Mouse (Mus musculus): Measurements from ENCODE around the gene Cat. TPM values are rescaled to one million over a fixed set of nuclear protein-coding genes. Genes with fewer than 3 reads are reported as not detected.

Gene Cat
- polyA plus RNA-seq, 1 experiment from 2014 or later, result 101 TPM

DNA sequence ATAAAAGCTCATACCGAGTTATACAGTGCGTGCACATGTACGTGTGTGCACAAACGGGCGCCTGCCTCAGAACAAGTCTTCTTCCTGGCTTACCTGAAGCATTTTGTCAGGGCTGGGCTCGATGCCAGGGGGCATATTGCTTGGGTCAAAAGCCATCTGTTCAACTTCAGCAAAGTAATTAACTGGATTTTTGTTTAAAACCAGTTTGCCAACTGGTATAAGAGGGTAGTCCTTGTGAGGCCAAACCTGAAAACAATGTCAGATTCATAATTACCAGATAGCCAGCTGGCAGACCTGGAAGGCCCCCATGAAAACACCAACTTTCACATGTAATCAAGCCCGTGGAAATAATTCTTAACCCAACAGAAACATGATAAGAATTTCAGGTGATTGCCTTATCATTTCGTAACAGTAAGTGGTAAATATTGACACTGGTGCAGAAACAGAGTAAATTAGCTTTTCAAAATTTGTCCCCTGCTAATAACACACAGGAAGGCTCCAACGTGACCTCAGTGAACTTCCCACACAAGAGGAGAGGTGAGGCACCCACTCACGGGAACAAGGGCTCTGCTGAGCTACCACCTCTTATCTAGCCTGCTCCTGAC is 17.9 kb downstream of the Cat start:
- Histone ChIP-seq H3K4me1 (replicated peaks) (no peaks in the 10 kb centered on the region), H3K9me3 (no peaks in the 10 kb centered on the region), H3K4me3 (no peak overlapping the region), H3K27ac (no peak overlapping the region), H3K36me3 (peaks cover 86% of the 10 kb centered on the region), H3K27me3 (ENCODE audit: insufficient read depth, poor library complexity, severe bottlenecking) (no peaks in the 10 kb centered on the region)
- WGBS, result 92% methylated on average over 10 of the region's 10 CpGs
- DNase-seq (ENCODE audit: low spot score), result no peak

DNA sequence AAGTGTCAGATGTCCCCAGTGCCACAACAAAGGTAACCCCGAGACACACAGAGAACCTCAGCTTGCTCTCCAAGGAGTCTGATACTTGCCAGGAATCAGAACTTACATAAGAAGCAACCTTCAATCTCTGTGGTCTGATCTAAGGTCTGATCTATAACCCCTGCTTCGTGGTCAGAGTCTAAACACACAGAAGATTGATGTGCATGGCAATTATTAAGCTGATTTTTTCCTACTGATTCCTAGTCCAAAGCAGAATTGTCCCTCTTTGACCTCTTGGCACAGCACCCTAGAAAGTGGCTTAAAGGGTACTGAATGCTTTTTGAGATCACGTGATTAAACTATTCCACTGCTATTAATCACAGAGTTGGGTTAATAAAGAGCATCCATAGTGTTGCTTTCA is 18.7 kb downstream of the Cat start:
- Histone ChIP-seq H3K4me1 (replicated peaks) (0 out of 2 replicates have a peak, but pooled peaks cover under 1% of the 10 kb centered on the region), H3K27ac (no peak overlapping the region), H3K36me3 (peaks cover 88% of the 10 kb centered on the region), H3K9me3 (no peaks in the 10 kb centered on the region), H3K4me3 (no peak overlapping the region), H3K27me3 (ENCODE audit: insufficient read depth, poor library complexity, severe bottlenecking) (no peaks in the 10 kb centered on the region)
- WGBS, result 83% methylated on average over 3 of the region's 3 CpGs
- DNase-seq (ENCODE audit: low spot score), result no peak

DNA sequence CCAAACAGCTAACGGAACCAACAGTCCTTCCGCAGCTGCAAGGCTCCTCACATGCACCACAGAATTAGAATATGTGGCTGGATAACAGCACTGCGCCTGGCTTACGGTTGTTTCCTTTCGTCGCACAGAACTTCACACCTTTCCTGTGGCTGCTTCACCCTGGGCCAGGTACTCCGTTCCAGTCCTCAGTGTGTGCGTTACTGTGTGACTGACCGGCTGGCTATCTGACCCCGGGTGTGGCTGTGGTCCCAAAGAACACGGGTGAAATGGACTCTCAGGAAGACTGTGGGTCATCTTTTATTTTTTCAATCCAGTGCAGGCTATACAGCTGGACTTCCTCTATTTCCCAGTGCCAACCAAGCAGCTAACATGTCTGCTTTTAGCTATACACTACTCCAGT is 19.5 kb downstream of the Cat start:
- Histone ChIP-seq H3K4me3 (no peak overlapping the region), H3K4me1 (replicated peaks) (0 out of 2 replicates have a peak, but pooled peaks cover 3% of the 10 kb centered on the region), H3K9me3 (no peaks in the 10 kb centered on the region), H3K27ac (no peak overlapping the region), H3K27me3 (ENCODE audit: insufficient read depth, poor library complexity, severe bottlenecking) (no peaks in the 10 kb centered on the region), H3K36me3 (peaks cover 87% of the 10 kb centered on the region)
- DNase-seq (ENCODE audit: low spot score), result no peak
- 94% methylated on average over 11 of the region's 11 CpGs for WGBS

DNA sequence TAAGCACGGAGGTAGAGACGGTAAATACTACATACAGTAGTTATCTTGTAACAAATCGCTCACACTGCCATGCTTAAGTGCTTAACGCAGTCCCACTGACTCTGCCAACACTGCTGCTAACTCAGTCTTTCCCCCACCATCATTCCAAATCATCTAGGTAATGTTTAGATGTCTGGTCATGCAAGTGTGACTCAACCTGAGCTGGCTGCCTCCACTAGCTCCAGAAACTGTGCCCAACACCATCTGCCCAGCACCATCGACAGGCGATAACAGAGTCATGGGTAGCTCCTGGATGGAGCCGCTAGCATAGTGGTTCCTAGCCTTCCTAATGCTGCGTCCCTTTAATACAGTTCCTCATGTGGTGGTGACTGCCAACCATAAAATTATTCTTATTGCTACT is 20.4 kb downstream of the Cat start:
- Histone ChIP-seq H3K4me3 (no peak overlapping the region), H3K27me3 (ENCODE audit: insufficient read depth, poor library complexity, severe bottlenecking) (no peaks in the 10 kb centered on the region), H3K36me3 (peaks cover 87% of the 10 kb centered on the region), H3K4me1 (replicated peaks) (0 out of 2 replicates have a peak, but pooled peaks cover 3% of the 10 kb centered on the region), H3K27ac (no peak overlapping the region), H3K9me3 (no peaks in the 10 kb centered on the region)
- DNase-seq (ENCODE audit: low spot score), result no peak
- WGBS, result 97% methylated on average over 8 of the region's 8 CpGs

- Histone ChIP-seq H3K36me3 (peaks cover 95% of the 10 kb centered on the region), H3K4me1 (replicated peaks) (0 out of 2 replicates have a peak, but pooled peaks cover 3% of the 10 kb centered on the region), H3K9me3 (no peaks in the 10 kb centered on the region), H3K4me3 (no peak overlapping the region), H3K27ac (no peak overlapping the region), H3K27me3 (ENCODE audit: insufficient read depth, poor library complexity, severe bottlenecking) (no peaks in the 10 kb centered on the region)
- no peak for DNase-seq (ENCODE audit: low spot score)
- 90% methylated on average over 5 of the region's 5 CpGs for WGBS
Observed at GRCm38 (mm10) chr2:103462746-103463145, 22.2 kb downstream of the Cat start.

DNA sequence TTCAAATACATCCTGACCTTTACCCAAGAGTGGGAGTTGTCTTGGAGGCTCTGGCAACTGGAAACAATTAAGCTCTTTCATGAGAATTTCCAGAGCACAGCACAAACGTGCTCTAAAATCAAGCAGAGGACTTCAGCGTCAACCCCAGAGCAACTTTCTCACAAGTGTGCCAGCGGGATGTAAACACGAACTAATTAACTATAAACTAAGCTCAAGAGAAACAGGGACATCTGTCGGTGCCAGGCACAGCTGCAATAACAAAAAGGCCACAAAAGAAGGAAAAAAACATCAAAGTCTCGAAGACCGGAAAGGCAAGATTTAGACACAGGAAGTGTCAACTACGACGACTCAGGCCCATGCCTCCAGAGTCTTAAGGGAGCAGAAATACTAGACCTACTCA is 23.2 kb downstream of the Cat start:
- Histone ChIP-seq H3K27me3 (ENCODE audit: insufficient read depth, poor library complexity, severe bottlenecking) (no peaks in the 10 kb centered on the region), H3K4me1 (replicated peaks) (0 out of 2 replicates have a peak, but pooled peaks cover 3% of the 10 kb centered on the region), H3K27ac (no peak overlapping the region), H3K4me3 (no peak overlapping the region), H3K9me3 (no peaks in the 10 kb centered on the region), H3K36me3 (peaks cover 92% of the 10 kb centered on the region)
- 56% methylated on average over 9 of the region's 9 CpGs for WGBS
- peak; percentile 31 for DNase-seq (ENCODE audit: low spot score)

DNA sequence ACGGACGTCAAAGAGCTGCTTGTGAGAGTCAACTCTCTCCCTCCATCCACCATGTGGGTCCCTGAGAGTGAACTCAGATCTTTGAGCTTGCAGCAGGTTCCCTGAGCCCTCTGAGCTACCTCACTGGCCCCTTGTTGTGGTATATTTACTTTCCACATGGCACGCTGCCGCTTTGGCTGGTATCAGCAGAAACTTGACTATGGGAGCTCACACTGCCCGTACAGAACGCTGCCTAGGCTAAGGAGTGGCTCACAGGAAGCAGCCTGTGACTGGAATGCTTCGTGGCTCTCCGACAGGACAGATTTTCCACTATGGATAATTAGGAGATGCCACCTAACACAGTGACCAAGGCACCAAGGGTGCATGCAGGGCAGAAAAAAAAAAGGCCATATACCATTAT is 23.8 kb downstream of the Cat start:
- Histone ChIP-seq H3K9me3 (no peaks in the 10 kb centered on the region), H3K27ac (peak overlapping the region; percentile 64; the same call in 1 of the 2 replicates), H3K36me3 (peaks cover 91% of the 10 kb centered on the region), H3K4me3 (no peak overlapping the region), H3K4me1 (replicated peaks) (0 out of 2 replicates have a peak, but pooled peaks cover 3% of the 10 kb centered on the region), H3K27me3 (ENCODE audit: insufficient read depth, poor library complexity, severe bottlenecking) (no peaks in the 10 kb centered on the region)
- DNase-seq (ENCODE audit: low spot score), result no peak
- 81% methylated on average over 8 of the region's 8 CpGs for WGBS

DNA sequence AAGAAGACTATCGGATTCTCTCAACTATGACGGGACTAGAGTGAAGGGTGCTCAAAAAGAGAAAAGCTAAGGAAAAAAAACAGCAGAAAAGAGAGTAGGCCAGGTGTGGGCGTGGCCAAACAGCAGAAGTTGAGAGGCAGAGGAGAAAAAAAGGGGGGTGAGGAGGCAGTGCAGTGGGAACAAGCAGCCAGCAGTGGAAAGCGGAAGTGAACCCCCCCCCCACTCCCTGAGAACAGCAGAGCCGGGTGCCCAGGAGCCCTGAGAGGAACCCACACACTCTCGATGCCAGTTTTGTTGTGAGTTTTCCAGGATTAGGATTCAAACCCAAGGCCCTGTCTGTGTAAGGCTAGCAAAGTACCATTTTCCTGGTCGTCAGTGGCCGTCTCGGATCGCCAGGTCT is 25.9 kb downstream of the Cat start:
- Histone ChIP-seq H3K27ac (no peak overlapping the region), H3K4me1 (replicated peaks) (0 out of 2 replicates have a peak, but pooled peaks cover 3% of the 10 kb centered on the region), H3K36me3 (peaks cover 94% of the 10 kb centered on the region), H3K9me3 (no peaks in the 10 kb centered on the region), H3K27me3 (ENCODE audit: insufficient read depth, poor library complexity, severe bottlenecking) (no peaks in the 10 kb centered on the region), H3K4me3 (no peak overlapping the region)
- no peak for DNase-seq (ENCODE audit: low spot score)
- WGBS, result 94% methylated on average over 10 of the region's 10 CpGs

DNA sequence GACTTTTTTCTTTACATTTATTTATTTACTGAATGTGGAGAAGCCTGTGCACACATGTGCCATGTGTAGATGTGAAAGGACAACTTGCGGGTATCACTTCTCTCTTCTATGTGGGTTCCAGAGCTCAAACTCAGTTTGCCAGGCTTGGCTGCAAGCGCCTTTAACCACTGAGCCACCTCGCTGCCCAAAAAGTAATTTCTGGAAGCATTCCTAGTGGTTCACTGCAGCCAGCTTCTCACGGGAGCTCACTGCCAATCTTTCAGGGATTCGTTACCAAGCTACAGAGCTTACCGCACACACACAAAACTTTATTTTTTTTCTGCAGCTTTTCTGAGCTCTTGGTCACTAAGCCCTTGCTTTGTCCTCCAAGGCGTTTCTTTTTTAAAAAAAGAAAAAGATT is 27.3 kb downstream of the Cat start:
- no peak for DNase-seq (ENCODE audit: low spot score)
- Histone ChIP-seq H3K27me3 (ENCODE audit: insufficient read depth, poor library complexity, severe bottlenecking) (no peaks in the 10 kb centered on the region), H3K36me3 (peaks cover 94% of the 10 kb centered on the region), H3K27ac (no peak overlapping the region), H3K4me3 (no peak overlapping the region), H3K9me3 (no peaks in the 10 kb centered on the region), H3K4me1 (replicated peaks) (0 out of 2 replicates have a peak, but pooled peaks cover 3% of the 10 kb centered on the region)
- WGBS, result 92% methylated on average over 7 of the region's 7 CpGs

DNA sequence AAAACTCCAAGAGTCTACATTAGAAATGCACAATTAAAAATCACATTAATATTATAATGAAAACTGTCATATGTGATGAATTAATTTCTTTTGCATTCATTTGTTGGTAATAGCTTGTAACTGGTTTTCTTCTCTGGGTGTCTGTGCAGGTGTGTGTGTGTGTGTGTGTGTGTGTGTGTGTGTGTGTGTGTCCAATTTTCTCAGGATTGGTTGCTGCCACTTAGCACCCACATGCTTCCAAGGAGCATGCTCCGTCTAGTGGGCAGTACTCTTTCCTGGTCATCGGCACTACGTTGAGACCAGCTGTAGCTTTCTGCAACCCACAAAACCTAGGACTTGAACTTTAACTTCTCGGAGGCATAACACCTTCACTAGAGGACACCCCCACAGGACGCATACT is 27.9 kb downstream of the Cat start:
- H3K4me3 ChIP-seq, result no peak overlapping the region
- H3K4me1 ChIP-seq (replicated peaks), result 0 out of 2 replicates have a peak, but pooled peaks cover 3% of the 10 kb centered on the region
- H3K27me3 ChIP-seq (ENCODE audit: insufficient read depth, poor library complexity, severe bottlenecking), result no peaks in the 10 kb centered on the region
- WGBS, result 88% methylated on average over 5 of the region's 5 CpGs
- H3K9me3 ChIP-seq, result no peaks in the 10 kb centered on the region
- peaks cover 91% of the 10 kb centered on the region for H3K36me3 ChIP-seq
- DNase-seq (ENCODE audit: low spot score), result no peak
- no peak overlapping the region for H3K27ac ChIP-seq

- Histone ChIP-seq H3K4me3 (no peak overlapping the region), H3K4me1 (replicated peaks) (0 out of 2 replicates have a peak, but pooled peaks cover 3% of the 10 kb centered on the region), H3K9me3 (no peaks in the 10 kb centered on the region), H3K27ac (no peak overlapping the region), H3K27me3 (ENCODE audit: insufficient read depth, poor library complexity, severe bottlenecking) (no peaks in the 10 kb centered on the region), H3K36me3 (peaks cover 87% of the 10 kb centered on the region)
- peak; percentile 80 for DNase-seq (ENCODE audit: low spot score)
- WGBS, result 32% methylated on average over 10 of the region's 10 CpGs
Observed at GRCm38 (mm10) chr2:103456646-103457045, 28.3 kb downstream of the Cat start.

- H3K36me3 ChIP-seq, result peaks cover 81% of the 10 kb centered on the region
Observed at GRCm38 (mm10) chr2:103455748-103456147, 29.2 kb downstream of the Cat start.

GRCm38 (mm10) chr2:103452550-103452949 is 32.4 kb downstream of the Cat start:
- no peak for DNase-seq (ENCODE audit: low spot score)
- H3K27me3 ChIP-seq (ENCODE audit: insufficient read depth, poor library complexity, severe bottlenecking), result no peaks in the 10 kb centered on the region
- peaks cover 5% of the 10 kb centered on the region; the same call in 1 of the 2 replicates for H3K4me1 ChIP-seq (replicated peaks)
- H3K4me3 ChIP-seq, result no peak overlapping the region
- WGBS, result 87% methylated on average over 5 of the region's 5 CpGs
- no peaks in the 10 kb centered on the region for H3K9me3 ChIP-seq
- peaks cover 49% of the 10 kb centered on the region for H3K36me3 ChIP-seq
- no peak overlapping the region for H3K27ac ChIP-seq

More at GRCm38 (mm10) chr2:103455748-103456147, 29.2 kb downstream of the Cat start:
- Histone ChIP-seq H3K9me3 (no peaks in the 10 kb centered on the region), H3K4me3 (no peak overlapping the region), H3K4me1 (replicated peaks) (no peaks in the 10 kb centered on the region), H3K27me3 (ENCODE audit: insufficient read depth, poor library complexity, severe bottlenecking) (no peaks in the 10 kb centered on the region), H3K27ac (no peak overlapping the region)
- 97% methylated on average over 7 of the region's 7 CpGs for WGBS
- no peak for DNase-seq (ENCODE audit: low spot score)
